Mouse (Mus musculus) testis, adult 2 months (tissue): ENCODE measurements around the gene Ttc6.

Source experiments
- CTCF ChIP-seq: fragments of 200-500 bp; IDR thresholded peaks from 2 replicates; pipeline ENCODE4 v1.5.1; 2012; ENCODE audit warnings: low read depth, mild to moderate bottlenecking, inconsistent platforms, low read length, moderate library complexity; ENCODE audit not compliant: control insufficient read depth, insufficient read depth, insufficient replicate concordance
- POLR2A ChIP-seq: fragments of 200-500 bp; IDR thresholded peaks from 2 replicates; pipeline ENCODE4 v1.6.1; 2012; ENCODE audit warnings: low read depth, mild to moderate bottlenecking, inconsistent platforms, low read length, moderate library complexity; ENCODE audit not compliant: control insufficient read depth

GRCm38 (mm10) chr12:57650011-57650410 lies 86.1 kb downstream of the Ttc6 start:
- TF ChIP-seq POLR2A (no peak), CTCF (no peak)
